Mouse (Mus musculus) intestine, postnatal 0 days (tissue): ENCODE results near the gene Etv6. TPM values are rescaled to one million over a fixed set of nuclear protein-coding genes. Genes with fewer than 3 reads are reported as not detected.

ENCODE experiments used
- ATAC-seq: fragments of 200-750 bp; cut with Nextera tagmentation; 2 replicates; pipeline ENCODE4 v1.8.0; 2017; ENCODE audit warnings: mild to moderate bottlenecking, moderate TSS enrichment, moderate library complexity
- H3K27ac ChIP-seq: fragments of 300-500 bp; sonication (generic); 2 replicates; pipeline ENCODE4 v1.5.1; 2014; ENCODE audit warnings: mild to moderate bottlenecking, low read depth, low read length, moderate library complexity
- H3K27me3 ChIP-seq: fragments of 300-500 bp; sonication (generic); replicated peaks from 2 replicates; pipeline ENCODE4 v1.6.1; 2014; ENCODE audit warnings: low read length, mixed read lengths; ENCODE audit not compliant: control insufficient read depth, insufficient read depth
- H3K36me3 ChIP-seq: fragments of 300-500 bp; sonication (generic); 2 replicates; pipeline ENCODE4 v1.6.1; 2014; ENCODE audit warnings: mild to moderate bottlenecking, moderate library complexity; ENCODE audit not compliant: control insufficient read depth, insufficient read depth
- H3K4me1 ChIP-seq: fragments of 300-500 bp; sonication (generic); replicated peaks from 2 replicates; pipeline ENCODE4 v1.6.1; 2014; ENCODE audit warnings: antibody characterized with exemption, low read length, mixed read lengths; ENCODE audit not compliant: control insufficient read depth, insufficient read depth
- H3K4me2 ChIP-seq: fragments of 300-500 bp; sonication (generic); replicated peaks from 2 replicates; pipeline ENCODE4 v1.6.1; 2014; ENCODE audit warnings: low read depth, mild to moderate bottlenecking, moderate library complexity
- H3K4me3 ChIP-seq: fragments of 300-500 bp; sonication (generic); 2 replicates; pipeline ENCODE4 v1.5.1; 2014; ENCODE audit warnings: low read depth, low read length
- H3K9ac ChIP-seq: fragments of 300-500 bp; sonication (generic); 2 replicates; pipeline ENCODE4 v1.6.1; 2014; ENCODE audit warnings: mild to moderate bottlenecking, low read depth, low read length
- H3K9me3 ChIP-seq: fragments of 300-500 bp; sonication (generic); 2 replicates; pipeline ENCODE4 v1.6.1; 2016; ENCODE audit warnings: mixed run types; ENCODE audit not compliant: control insufficient read depth
- CTCF ChIP-seq: sonication (generic); IDR thresholded peaks from 2 replicates; pipeline ENCODE4 v1.5.1; 2016; ENCODE audit warnings: low read depth, mild to moderate bottlenecking, control low read depth, antibody characterized with exemption, moderate library complexity
- WGBS: fragments of 180-500 bp; shearing (Covaris S2); extraction: QIAGEN DNeasy Blood & Tissue Kit; methylation state at CpG from one replicate; pipeline ENCODE4 v1.1.7; 2014; 5-methylcytosine and 5-hydroxymethylcytosine counted together
- polyA plus RNA-seq: library from polyadenylated mRNA; unstranded; fragments of >200 nt; fragmentation: Nextera tagmentation; extraction: Ambion mirVana; gene quantifications from 2 replicates; pipeline ENCODE4 v1.2.1, GENCODE M21; 2015

Etv6 gene
- polyA plus RNA-seq, 1 experiment from 2014 or later, result 7.8 TPM

- H3K4me2 ChIP-seq, result no peak overlapping the region
- 0 out of 2 replicates have a peak, but pooled peaks cover 4% of the 10 kb centered on the region for H3K36me3 ChIP-seq
- no peaks in the 10 kb centered on the region for H3K27me3 ChIP-seq
- H3K4me3 ChIP-seq, result no peak overlapping the region
- ATAC-seq, result no peak
- peaks cover 24% of the 10 kb centered on the region; the same call in 1 of the 2 replicates for H3K4me1 ChIP-seq
- WGBS, result 63% methylated on average over 8 of the region's 8 CpGs
- no peak for TF ChIP-seq CTCF
- H3K27ac ChIP-seq, result peak overlapping the region; percentile 28; the same call in 1 of the 2 replicates
- no peaks in the 10 kb centered on the region for H3K9me3 ChIP-seq
- no peak overlapping the region for H3K9ac ChIP-seq
Measured at GRCm38 (mm10) chr6:134155900-134156623, 120.6 kb downstream of the Etv6 start.

- Histone ChIP-seq H3K27ac (no peak overlapping the region), H3K4me2 (no peak overlapping the region; the same call in 1 of the 2 replicates), H3K36me3 (peaks cover 9% of the 10 kb centered on the region; the same call in 1 of the 2 replicates), H3K4me1 (peaks cover 17% of the 10 kb centered on the region; the same call in 1 of the 2 replicates), H3K4me3 (no peak overlapping the region), H3K9me3 (no peaks in the 10 kb centered on the region), H3K27me3 (no peaks in the 10 kb centered on the region), H3K9ac (no peak overlapping the region)
- TF ChIP-seq CTCF, result no peak
- peak; percentile 41; the same call in 1 of the 2 replicates for ATAC-seq
- WGBS, result 19% methylated on average over 6 of the region's 6 CpGs
Measured at GRCm38 (mm10) chr6:134157533-134158115, 122.1 kb downstream of the Etv6 start.

GRCm38 (mm10) chr6:134158201-134158600, 122.7 kb downstream of the Etv6 start:
- H3K27ac ChIP-seq, result no peak overlapping the region
- WGBS, result 28% methylated on average over 2 of the region's 2 CpGs
- peaks cover 9% of the 10 kb centered on the region; the same call in 1 of the 2 replicates for H3K36me3 ChIP-seq

GRCm38 (mm10) chr6:134159672-134160071, 124.2 kb downstream of the Etv6 start:
- H3K4me2 ChIP-seq, result no peak overlapping the region
- ATAC-seq, result no peak

More at GRCm38 (mm10) chr6:134158201-134158600, 122.7 kb downstream of the Etv6 start:
- Histone ChIP-seq H3K4me2 (no peak overlapping the region), H3K4me3 (no peak overlapping the region), H3K9ac (no peak overlapping the region), H3K4me1 (peaks cover 15% of the 10 kb centered on the region; the same call in 1 of the 2 replicates), H3K27me3 (no peaks in the 10 kb centered on the region), H3K9me3 (no peaks in the 10 kb centered on the region)
- ATAC-seq, result no peak
- no peak for TF ChIP-seq CTCF

GRCm38 (mm10) chr6:134161040-134161439, 125.5 kb downstream of the Etv6 start:
- TF ChIP-seq CTCF, result no peak
- Histone ChIP-seq H3K9ac (no peak overlapping the region), H3K4me2 (no peak overlapping the region), H3K27me3 (no peaks in the 10 kb centered on the region), H3K9me3 (no peaks in the 10 kb centered on the region), H3K4me1 (peaks cover 6% of the 10 kb centered on the region; the same call in 1 of the 2 replicates), H3K4me3 (no peak overlapping the region), H3K36me3 (peaks cover 9% of the 10 kb centered on the region; the same call in 1 of the 2 replicates), H3K27ac (no peak overlapping the region)
- WGBS, result 57% methylated on average over 13 of the region's 13 CpGs
- ATAC-seq, result peak; percentile 78

More at GRCm38 (mm10) chr6:134159672-134160071, 124.2 kb downstream of the Etv6 start:
- peaks cover 9% of the 10 kb centered on the region; the same call in 1 of the 2 replicates for H3K36me3 ChIP-seq
- 80% methylated on average over 4 of the region's 4 CpGs for WGBS
- no peak overlapping the region for H3K27ac ChIP-seq
- H3K4me1 ChIP-seq, result peaks cover 10% of the 10 kb centered on the region; the same call in 1 of the 2 replicates
- H3K27me3 ChIP-seq, result no peaks in the 10 kb centered on the region
- H3K9me3 ChIP-seq, result no peaks in the 10 kb centered on the region
- H3K4me3 ChIP-seq, result no peak overlapping the region
- H3K9ac ChIP-seq, result no peak overlapping the region
- TF ChIP-seq CTCF, result no peak

GRCm38 (mm10) chr6:134163346-134163745, 127.8 kb downstream of the Etv6 start:
- Histone ChIP-seq H3K9me3 (no peaks in the 10 kb centered on the region), H3K4me2 (no peak overlapping the region), H3K4me3 (no peak overlapping the region), H3K27me3 (no peaks in the 10 kb centered on the region), H3K9ac (no peak overlapping the region), H3K36me3 (peaks cover 5% of the 10 kb centered on the region; the same call in 1 of the 2 replicates), H3K27ac (no peak overlapping the region), H3K4me1 (no peaks in the 10 kb centered on the region; the same call in 1 of the 2 replicates)
- 96% methylated on average over 1 of the region's 1 CpGs for WGBS
- ATAC-seq, result no peak
- no peak for TF ChIP-seq CTCF
